Mouse (Mus musculus): ENCODE measurements around the gene Itpr2. TPM values are rescaled to one million over a fixed set of nuclear protein-coding genes. Genes with fewer than 3 reads are reported as not detected.

Gene Itpr2
- polyA plus RNA-seq, 1 experiment from 2014 or later, result 4.1 TPM

DNA sequence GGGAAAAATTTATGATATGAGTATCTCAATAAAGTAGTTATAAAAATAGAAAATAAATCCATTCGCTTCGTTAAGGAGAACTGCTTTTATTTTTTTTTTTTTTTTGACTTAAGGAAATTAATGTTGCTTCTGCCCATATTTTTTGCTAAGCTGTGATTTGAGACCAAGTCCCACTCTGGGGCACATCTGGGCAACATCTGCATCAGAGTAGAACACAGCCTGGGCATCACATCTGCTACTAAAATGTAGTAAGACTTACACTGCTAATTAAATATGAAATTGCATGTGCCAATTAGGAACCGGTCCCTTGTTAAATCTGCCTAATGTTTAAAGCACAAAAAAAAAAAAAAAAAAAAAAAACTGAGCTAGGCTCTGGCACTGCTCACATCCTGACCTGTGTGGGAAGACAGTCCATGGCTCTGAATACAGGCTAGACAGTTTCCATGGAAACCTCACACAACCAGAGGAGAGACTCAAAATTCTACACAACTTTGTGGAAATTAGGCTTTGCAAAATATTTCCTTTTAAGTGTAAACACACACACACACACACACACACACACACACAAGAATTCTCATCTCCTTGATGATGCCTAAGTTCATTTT is 247.7 kb downstream of the Itpr2 start:
- peaks cover 7% of the 10 kb centered on the region; the same call in 1 of the 2 replicates for H3K9me3 ChIP-seq
- no peaks in the 10 kb centered on the region for H3K27me3 ChIP-seq (ENCODE audit: poor library complexity, severe bottlenecking)
- no peak overlapping the region for H3K4me3 ChIP-seq
- H3K4me1 ChIP-seq, result 0 out of 2 replicates have a peak, but pooled peaks cover 4% of the 10 kb centered on the region
- H3K27ac ChIP-seq, result no peak overlapping the region
- WGBS, result 94% methylated on average over 3 of the region's 3 CpGs
- no peaks in the 10 kb centered on the region for H3K36me3 ChIP-seq (replicated peaks)
- no peak for DNase-seq (ENCODE audit: extremely low spot score, low spot score)

- Histone ChIP-seq H3K4me3 (no peak overlapping the region), H3K9me3 (no peaks in the 10 kb centered on the region; the same call in 1 of the 2 replicates), H3K27ac (no peak overlapping the region), H3K4me1 (no peaks in the 10 kb centered on the region), H3K27me3 (ENCODE audit: poor library complexity, severe bottlenecking) (no peaks in the 10 kb centered on the region), H3K36me3 (replicated peaks) (no peaks in the 10 kb centered on the region)
- DNase-seq (ENCODE audit: extremely low spot score, low spot score), result no peak
- 89% methylated on average over 6 of the region's 6 CpGs for WGBS
Measured at GRCm38 (mm10) chr6:146249096-146249495, 252.9 kb downstream of the Itpr2 start.

DNA sequence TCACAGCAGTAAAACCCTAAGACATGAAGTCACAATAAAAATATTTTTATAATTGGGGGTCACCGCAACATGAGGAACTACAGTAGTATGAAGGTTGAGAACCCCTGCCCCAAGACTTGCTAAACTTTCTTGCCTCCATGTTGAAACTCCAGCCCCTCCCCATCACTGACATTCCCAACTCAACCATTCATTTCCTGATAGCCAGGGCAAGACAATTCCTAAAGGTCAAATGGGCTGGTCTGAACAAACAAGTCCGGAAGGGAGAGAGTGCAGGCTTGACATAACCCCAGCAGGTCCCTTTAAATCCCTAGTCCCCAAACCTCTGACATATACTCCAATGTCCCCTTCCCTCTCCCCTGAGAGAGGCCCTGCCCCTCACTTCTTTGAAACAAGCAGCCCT is 253.7 kb downstream of the Itpr2 start:
- Histone ChIP-seq H3K27me3 (ENCODE audit: poor library complexity, severe bottlenecking) (no peaks in the 10 kb centered on the region), H3K27ac (no peak overlapping the region), H3K9me3 (no peaks in the 10 kb centered on the region; the same call in 1 of the 2 replicates), H3K4me1 (no peaks in the 10 kb centered on the region), H3K4me3 (no peak overlapping the region), H3K36me3 (replicated peaks) (no peaks in the 10 kb centered on the region)
- no peak for DNase-seq (ENCODE audit: extremely low spot score, low spot score)
- WGBS, result 77% methylated on average over 2 of the region's 2 CpGs

- 85% methylated on average over 1 of the region's 1 CpGs for WGBS
- Histone ChIP-seq H3K27me3 (ENCODE audit: poor library complexity, severe bottlenecking) (no peaks in the 10 kb centered on the region), H3K9me3 (no peaks in the 10 kb centered on the region; the same call in 1 of the 2 replicates), H3K27ac (no peak overlapping the region), H3K4me3 (no peak overlapping the region), H3K4me1 (no peaks in the 10 kb centered on the region), H3K36me3 (replicated peaks) (no peaks in the 10 kb centered on the region)
- no peak for DNase-seq (ENCODE audit: extremely low spot score, low spot score)
Measured at GRCm38 (mm10) chr6:146247906-146248305, 254.1 kb downstream of the Itpr2 start.

- H3K9me3 ChIP-seq, result no peaks in the 10 kb centered on the region; the same call in 1 of the 2 replicates
- H3K4me1 ChIP-seq, result no peaks in the 10 kb centered on the region
- 89% methylated on average over 6 of the region's 6 CpGs for WGBS
- no peak overlapping the region for H3K27ac ChIP-seq
- no peak for DNase-seq (ENCODE audit: extremely low spot score, low spot score)
- no peaks in the 10 kb centered on the region for H3K36me3 ChIP-seq (replicated peaks)
- no peaks in the 10 kb centered on the region for H3K27me3 ChIP-seq (ENCODE audit: poor library complexity, severe bottlenecking)
- H3K4me3 ChIP-seq, result no peak overlapping the region
Measured at GRCm38 (mm10) chr6:146246368-146246767, 255.7 kb downstream of the Itpr2 start.

DNA sequence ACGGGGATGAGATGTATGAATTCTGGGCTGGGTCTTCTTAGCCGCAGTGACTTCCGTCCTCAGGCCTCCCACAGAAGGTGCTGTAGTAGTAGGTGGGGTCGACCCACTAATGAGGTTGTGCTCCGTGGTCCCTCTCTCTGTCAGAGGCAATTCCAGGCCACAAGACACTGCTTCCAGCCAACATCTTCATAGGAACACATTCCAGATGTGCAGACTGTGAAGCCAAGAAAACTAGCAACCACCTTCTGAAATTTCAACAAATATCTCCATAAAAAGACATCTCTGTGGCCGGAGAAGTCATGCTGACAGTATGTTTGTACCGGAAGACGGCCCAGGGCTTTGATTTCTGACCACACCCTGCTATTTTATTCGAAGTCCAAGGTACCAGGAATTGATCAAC is 256.1 kb downstream of the Itpr2 start:
- Histone ChIP-seq H3K4me3 (no peak overlapping the region), H3K36me3 (replicated peaks) (no peaks in the 10 kb centered on the region), H3K9me3 (no peaks in the 10 kb centered on the region; the same call in 1 of the 2 replicates), H3K4me1 (no peaks in the 10 kb centered on the region), H3K27ac (no peak overlapping the region), H3K27me3 (ENCODE audit: poor library complexity, severe bottlenecking) (no peaks in the 10 kb centered on the region)
- 92% methylated on average over 9 of the region's 9 CpGs for WGBS
- DNase-seq (ENCODE audit: extremely low spot score, low spot score), result no peak

DNA sequence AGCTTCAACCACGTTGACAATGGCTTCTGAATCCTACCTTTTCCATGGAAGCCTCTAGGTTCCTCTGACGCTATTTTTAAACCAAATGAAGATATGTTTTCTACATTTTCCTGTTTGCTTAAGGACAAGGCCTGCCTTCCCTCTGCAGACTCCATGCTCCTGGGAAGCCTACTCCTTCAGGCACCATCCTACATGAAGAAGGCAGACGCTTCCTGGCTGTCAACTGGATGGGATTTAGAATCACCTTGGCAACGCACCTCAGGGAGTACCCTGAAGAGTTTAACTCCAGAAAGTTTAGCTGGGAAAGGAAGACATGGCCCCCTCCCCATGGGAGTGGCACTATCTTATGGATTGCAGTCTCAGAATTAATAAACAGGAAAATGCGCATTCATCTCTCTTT is 259.0 kb downstream of the Itpr2 start:
- DNase-seq (ENCODE audit: extremely low spot score, low spot score), result no peak

GRCm38 (mm10) chr6:146241336-146241735 is 260.7 kb downstream of the Itpr2 start:
- DNase-seq (ENCODE audit: extremely low spot score, low spot score), result no peak
- no peak overlapping the region for H3K4me3 ChIP-seq
- no peak overlapping the region for H3K27ac ChIP-seq
- H3K4me1 ChIP-seq, result no peaks in the 10 kb centered on the region
- H3K9me3 ChIP-seq, result no peaks in the 10 kb centered on the region; the same call in 1 of the 2 replicates
- H3K36me3 ChIP-seq (replicated peaks), result no peaks in the 10 kb centered on the region
- 96% methylated on average over 3 of the region's 3 CpGs for WGBS
- no peaks in the 10 kb centered on the region for H3K27me3 ChIP-seq (ENCODE audit: poor library complexity, severe bottlenecking)

More for the DNA sequence above, 259.0 kb downstream of the Itpr2 start:
- Histone ChIP-seq H3K4me3 (no peak overlapping the region), H3K36me3 (replicated peaks) (no peaks in the 10 kb centered on the region), H3K4me1 (no peaks in the 10 kb centered on the region), H3K9me3 (no peaks in the 10 kb centered on the region; the same call in 1 of the 2 replicates), H3K27me3 (ENCODE audit: poor library complexity, severe bottlenecking) (no peaks in the 10 kb centered on the region), H3K27ac (no peak overlapping the region)
- WGBS, result 79% methylated on average over 5 of the region's 5 CpGs

DNA sequence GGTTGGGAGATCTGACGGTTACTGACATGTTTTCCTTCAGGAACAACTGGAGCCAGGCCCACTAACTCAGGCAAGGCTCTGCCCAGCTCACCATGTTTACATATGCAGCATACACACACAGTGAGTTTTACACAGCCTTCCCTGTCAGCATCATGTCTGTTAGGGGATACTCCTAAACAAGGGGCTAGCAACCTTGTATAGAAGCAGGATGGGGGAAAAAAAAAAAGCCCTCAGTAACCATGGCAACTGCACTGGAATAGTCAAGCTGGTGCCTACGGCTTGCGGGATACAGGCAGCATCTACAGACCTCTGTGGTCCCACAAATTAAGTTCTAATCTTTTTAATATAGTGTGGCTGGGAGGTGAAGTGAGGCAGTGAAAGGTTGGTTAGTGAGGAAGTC is 266.9 kb downstream of the Itpr2 start:
- H3K36me3 ChIP-seq (replicated peaks), result no peaks in the 10 kb centered on the region
- H3K4me1 ChIP-seq, result peaks cover 7% of the 10 kb centered on the region; the same call in 1 of the 2 replicates
- no peak overlapping the region for H3K27ac ChIP-seq
- DNase-seq (ENCODE audit: extremely low spot score, low spot score), result no peak
- no peaks in the 10 kb centered on the region for H3K9me3 ChIP-seq
- H3K27me3 ChIP-seq (ENCODE audit: poor library complexity, severe bottlenecking), result no peaks in the 10 kb centered on the region
- no peak overlapping the region for H3K4me3 ChIP-seq
- 74% methylated on average over 3 of the region's 3 CpGs for WGBS

DNA sequence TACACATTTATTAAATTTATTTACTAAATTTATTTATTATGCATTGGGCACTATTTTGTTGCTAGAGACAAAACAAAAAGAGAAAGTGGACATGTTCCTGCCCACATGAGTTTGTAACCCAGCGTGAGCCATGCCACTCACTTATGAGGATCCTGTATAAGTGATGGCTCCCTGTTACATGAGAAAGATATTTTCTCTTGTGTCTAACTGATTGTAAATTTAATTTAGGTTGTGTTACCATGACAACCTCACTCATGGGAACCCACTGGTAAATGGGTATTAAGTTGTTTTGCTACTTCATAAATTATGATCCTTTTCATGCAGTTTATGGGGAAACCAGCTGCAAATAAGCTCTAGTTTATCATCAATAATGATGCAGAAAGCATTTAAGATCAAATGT is 267.6 kb downstream of the Itpr2 start:
- Histone ChIP-seq H3K27me3 (ENCODE audit: poor library complexity, severe bottlenecking) (no peaks in the 10 kb centered on the region), H3K4me3 (no peak overlapping the region), H3K9me3 (no peaks in the 10 kb centered on the region), H3K36me3 (replicated peaks) (no peaks in the 10 kb centered on the region), H3K27ac (no peak overlapping the region), H3K4me1 (peaks cover 10% of the 10 kb centered on the region; the same call in 1 of the 2 replicates)
- no peak for DNase-seq (ENCODE audit: extremely low spot score, low spot score)
- WGBS, result 98% methylated on average over 1 of the region's 1 CpGs

DNA sequence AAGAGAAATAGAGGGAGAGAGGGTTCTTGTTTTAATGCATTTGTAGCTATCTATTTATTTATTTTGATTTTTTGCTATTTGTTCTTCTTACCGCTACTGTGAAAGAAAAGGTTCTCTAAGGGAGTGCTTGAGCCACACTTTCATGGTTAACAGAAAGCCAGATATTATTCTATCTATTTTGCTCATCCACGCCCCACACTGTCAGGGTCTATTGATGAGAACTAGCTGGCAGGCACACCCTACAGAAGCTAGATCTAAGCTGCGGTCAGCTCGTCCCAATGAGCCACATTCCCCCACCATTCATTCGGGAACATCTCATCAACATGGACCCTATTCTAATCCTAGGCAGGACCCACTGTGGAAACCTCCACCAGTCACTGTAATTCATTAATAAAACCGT is 271.1 kb downstream of the Itpr2 start:
- 95% methylated on average over 6 of the region's 6 CpGs for WGBS
- Histone ChIP-seq H3K4me1 (peaks cover 23% of the 10 kb centered on the region), H3K4me3 (no peak overlapping the region), H3K27me3 (ENCODE audit: poor library complexity, severe bottlenecking) (peaks cover 19% of the 10 kb centered on the region), H3K36me3 (replicated peaks) (no peaks in the 10 kb centered on the region), H3K27ac (no peak overlapping the region), H3K9me3 (no peaks in the 10 kb centered on the region)
- no peak for DNase-seq (ENCODE audit: extremely low spot score, low spot score)

DNA sequence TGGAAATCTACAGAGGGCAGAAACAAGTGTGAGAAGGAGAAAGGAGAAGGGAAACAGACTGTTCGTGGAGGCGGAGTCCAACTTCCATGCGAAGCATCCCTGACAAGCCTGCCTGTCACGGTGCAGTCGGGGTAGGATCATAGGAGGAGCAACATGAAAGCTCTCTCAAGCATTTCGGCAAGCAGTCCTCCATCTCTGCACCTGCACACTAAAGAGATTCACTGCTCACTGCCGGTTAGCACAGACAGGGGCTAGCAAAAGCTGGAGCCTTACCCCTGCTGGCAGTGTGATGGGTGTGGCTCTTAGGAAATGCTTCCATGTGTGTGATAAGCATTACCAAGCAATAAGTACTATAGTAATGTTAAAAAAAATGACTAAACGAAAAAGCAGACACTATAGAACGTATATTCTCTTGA is 271.6 kb downstream of the Itpr2 start:
- Histone ChIP-seq H3K9me3 (no peaks in the 10 kb centered on the region), H3K27me3 (ENCODE audit: poor library complexity, severe bottlenecking) (peaks cover 19% of the 10 kb centered on the region), H3K4me1 (peaks cover 29% of the 10 kb centered on the region), H3K27ac (no peak overlapping the region), H3K36me3 (replicated peaks) (no peaks in the 10 kb centered on the region), H3K4me3 (no peak overlapping the region)
- DNase-seq (ENCODE audit: extremely low spot score, low spot score), result no peak
- 73% methylated on average over 9 of the region's 9 CpGs for WGBS

DNA sequence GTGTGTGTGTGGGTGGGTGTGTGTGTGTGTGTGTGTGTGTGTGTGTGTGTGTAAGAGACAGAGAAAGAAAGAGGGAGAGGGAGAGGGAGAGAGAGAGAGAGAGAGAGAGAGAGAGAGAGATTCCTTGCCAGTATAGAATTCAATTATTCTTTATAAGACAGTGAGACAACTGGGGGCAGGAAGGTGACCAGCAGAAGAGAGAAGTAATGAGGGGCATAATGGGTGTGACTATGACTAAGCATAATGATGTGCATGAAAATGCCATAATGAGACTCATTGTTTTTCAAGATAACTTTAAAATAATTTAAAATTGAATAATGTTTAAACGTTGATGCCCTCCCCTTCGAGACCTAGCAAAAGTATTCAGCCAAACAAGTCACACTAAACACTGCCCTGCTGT is 272.1 kb downstream of the Itpr2 start:
- DNase-seq (ENCODE audit: extremely low spot score, low spot score), result no peak
- no peaks in the 10 kb centered on the region for H3K9me3 ChIP-seq
- peaks cover 27% of the 10 kb centered on the region for H3K4me1 ChIP-seq
- no peak overlapping the region for H3K4me3 ChIP-seq
- WGBS, result 85% methylated on average over 2 of the region's 2 CpGs
- peaks cover 19% of the 10 kb centered on the region for H3K27me3 ChIP-seq (ENCODE audit: poor library complexity, severe bottlenecking)
- no peak overlapping the region for H3K27ac ChIP-seq
- H3K36me3 ChIP-seq (replicated peaks), result no peaks in the 10 kb centered on the region
